Mouse (Mus musculus) CH12.LX (cell line): ENCODE measurements around the gene Setd2. TPM values are rescaled to one million over a fixed set of nuclear protein-coding genes. Genes with fewer than 3 reads are reported as not detected.

Source experiments
- DNase-seq: peaks from one replicate; pipeline ENCODE4 v3.0.0-alpha.2; 2013; ENCODE audit errors: extremely low read depth
- H3K27ac ChIP-seq: 2 replicates; pipeline ENCODE4 v1.5.1; 2012; ENCODE audit warnings: low read depth, mild to moderate bottlenecking, control low read depth, moderate library complexity; ENCODE audit not compliant: insufficient read depth
- H3K27me3 ChIP-seq: replicated peaks from 2 replicates; pipeline ENCODE3; 2012; ENCODE audit warnings: inconsistent platforms
- H3K36me3 ChIP-seq, 2 experiments: replicated peaks in 1 of 2; 2 replicates each; pipeline versions ENCODE3 to v1.6.1; 2012; ENCODE audit warnings: inconsistent platforms in 1 of 2, low read length in 1 of 2, mild to moderate bottlenecking in 1 of 2, mixed read lengths in 1 of 2, moderate library complexity in 1 of 2; ENCODE audit not compliant: control insufficient read depth in 1 of 2, insufficient read depth in 1 of 2
- H3K4me1 ChIP-seq, 2 experiments: 2 replicates each; pipeline ENCODE4 v1.6.1; 2012; ENCODE audit warnings: inconsistent platforms in 1 of 2, moderate library complexity in 1 of 2; ENCODE audit not compliant: insufficient read depth in 2 of 2, control insufficient read depth in 1 of 2
- H3K4me2 ChIP-seq: 2 replicates; pipeline ENCODE4 v1.6.1; 2012; ENCODE audit warnings: low read depth, mild to moderate bottlenecking, control low read depth; ENCODE audit not compliant: poor library complexity, insufficient read depth, severe bottlenecking
- H3K4me3 ChIP-seq, 3 experiments: fragments of 150-350 bp in 1 of 3; sonication (generic) in 1 of 3; replicated peaks in 1 of 3; 2 replicates each; pipeline versions ENCODE3 to v1.5.1; 2011 to 2012; ENCODE audit warnings: low read depth in 2 of 3, low read length in 2 of 3, mild to moderate bottlenecking in 2 of 3, moderate library complexity in 2 of 3, control low read depth in 1 of 3, improper control_type of control experiment in 1 of 3, inconsistent platforms in 1 of 3, mixed read lengths in 1 of 3; ENCODE audit not compliant: poor library complexity in 1 of 3
- H3K79me2 ChIP-seq: replicated peaks from 2 replicates; pipeline ENCODE4 v1.6.1; 2012; ENCODE audit warnings: mild to moderate bottlenecking, moderate library complexity; ENCODE audit not compliant: control insufficient read depth, poor library complexity, insufficient read depth, severe bottlenecking; ENCODE audit errors: extremely low read depth
- H3K9ac ChIP-seq: 2 replicates; pipeline ENCODE4 v1.6.1; 2012; ENCODE audit warnings: low read depth, mild to moderate bottlenecking, control low read depth, moderate library complexity; ENCODE audit not compliant: insufficient read depth
- H3K9me3 ChIP-seq: replicated peaks from 2 replicates; pipeline ENCODE3; 2012; ENCODE audit warnings: low read length, inconsistent platforms, mixed read lengths
- CTCF ChIP-seq, 2 experiments: IDR thresholded peaks in 1 of 2; conservative IDR thresholded peaks in 1 of 2; 2 replicates each; pipeline ENCODE4 v1.5.1; 2011 to 2012; ENCODE audit warnings: low read depth in 2 of 2, low read length in 2 of 2, improper control_type of control experiment in 1 of 2, inconsistent platforms in 1 of 2, mild to moderate bottlenecking in 1 of 2, moderate library complexity in 1 of 2
- E2F4 ChIP-seq: IDR thresholded peaks from 2 replicates; pipeline ENCODE4 v1.6.1; 2011; ENCODE audit warnings: low read depth, low read length, improper control_type of control experiment; ENCODE audit not compliant: insufficient replicate concordance
- ETS1 ChIP-seq: conservative IDR thresholded peaks from 2 replicates; pipeline ENCODE4 v1.6.1; 2012; ENCODE audit warnings: low read depth, mild to moderate bottlenecking, inconsistent platforms, low read length, improper control_type of control experiment, moderate library complexity
- KAT2A ChIP-seq: IDR thresholded peaks from 2 replicates; pipeline ENCODE4 v1.6.1; 2012; ENCODE audit warnings: low read length, improper control_type of control experiment, inconsistent platforms; ENCODE audit not compliant: insufficient replicate concordance
- MAFK ChIP-seq: IDR thresholded peaks from 2 replicates; pipeline ENCODE4 v1.6.1; 2011; ENCODE audit warnings: low read length, improper control_type of control experiment; ENCODE audit not compliant: insufficient replicate concordance
- NRF1 ChIP-seq: IDR thresholded peaks from 2 replicates; pipeline ENCODE4 v1.6.1; 2014; ENCODE audit warnings: low read depth, mild to moderate bottlenecking, inconsistent platforms, low read length, improper control_type of control experiment, moderate library complexity
- POLR2AphosphoS2 ChIP-seq: IDR thresholded peaks from 2 replicates; pipeline ENCODE4 v1.6.1; 2011; ENCODE audit warnings: low read depth, low read length, improper control_type of control experiment
- RAD21 ChIP-seq: IDR thresholded peaks from 2 replicates; pipeline ENCODE4 v1.6.1; 2011; ENCODE audit warnings: low read depth, mild to moderate bottlenecking, low read length, improper control_type of control experiment, moderate library complexity
- TCF12 ChIP-seq: IDR thresholded peaks from 2 replicates; pipeline ENCODE4 v1.6.1; 2014; ENCODE audit warnings: low read depth, mild to moderate bottlenecking, inconsistent platforms, low read length, improper control_type of control experiment
- USF1 ChIP-seq: IDR thresholded peaks from 2 replicates; pipeline ENCODE4 v1.6.1; 2014; ENCODE audit warnings: low read depth, mild to moderate bottlenecking, inconsistent platforms, low read length, improper control_type of control experiment
- USF2 ChIP-seq: conservative IDR thresholded peaks from 2 replicates; pipeline ENCODE4 v1.6.1; 2011; ENCODE audit warnings: low read depth, low read length, improper control_type of control experiment
- ZC3H11A ChIP-seq: IDR thresholded peaks from 2 replicates; pipeline ENCODE4 v1.6.1; 2012; ENCODE audit warnings: low read depth, mild to moderate bottlenecking, inconsistent platforms, low read length, improper control_type of control experiment
- dilution Hi-C: fragments of 300-500 bp; cut with MboI; formaldehyde crosslinking; loops from 2 replicates; pipeline ENCODE4 v1.14.3; 2020; ENCODE audit warnings: low sequenced_read_pairs; ENCODE audit not compliant: extremely low pct_unique_long_range_greater_than_20kb, extremely low pct_ligation_motif_present
- in situ Hi-C: fragments of 300-500 bp; cut with MboI; formaldehyde crosslinking; loops from 3 replicates; pipeline ENCODE4 v1.14.3; 2019; ENCODE audit warnings: low sequenced_read_pairs, low pct_ligation_motif_present, low pct_unique_long_range_greater_than_20kb, mixed read lengths
- polyA plus RNA-seq: library from polyadenylated mRNA; unstranded; fragments of >175 nt; gene quantifications from 2 replicates; pipeline ENCODE4 v1.2.1, GENCODE M21; 2012; ENCODE audit warnings: low read depth; ENCODE audit not compliant: insufficient read length
- total RNA-seq, 2 experiments: library from RNA; depleted of rRNA; stranded (reverse); fragments of 300-350 nt in 1 of 2; fragments of >200 nt in 1 of 2; gene quantifications; 2 replicates each; pipeline ENCODE4 v1.2.3; 2012 to 2014

Setd2 gene
- total and polyA plus RNA-seq, 3 experiments: 35.8 to 87.1 (median 41.6) TPM

DNA sequence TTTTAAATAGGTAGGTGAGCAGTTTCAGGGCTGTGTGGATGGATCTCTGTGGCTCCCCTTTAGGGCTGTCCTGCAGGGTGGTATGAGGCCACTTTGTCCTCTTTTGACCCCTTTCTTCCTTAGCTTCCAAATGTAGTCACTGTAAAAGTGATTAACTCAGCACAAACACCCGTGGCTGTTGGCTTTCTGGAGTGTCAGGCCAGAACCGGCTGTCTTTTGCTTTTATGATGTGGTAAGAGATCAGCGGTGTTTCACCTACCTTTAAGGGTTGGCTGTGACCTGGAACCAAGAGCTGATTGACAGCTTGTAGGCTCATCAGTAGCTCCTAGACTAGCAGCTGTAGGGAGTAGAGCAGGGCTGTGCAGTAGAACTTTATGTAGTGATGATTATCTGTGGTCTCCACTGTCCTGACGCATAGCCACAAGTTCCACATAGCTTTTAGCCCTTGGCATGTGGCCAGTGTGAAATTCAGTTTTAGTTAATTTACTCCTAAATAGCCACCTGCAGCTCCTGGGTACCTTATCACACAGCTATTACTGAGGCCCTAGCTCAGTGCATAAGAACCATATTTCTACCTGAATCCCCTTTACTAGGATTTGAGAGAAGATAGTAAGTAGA lies 134.9 kb downstream of the Setd2 start:
- no peak for DNase-seq
- TF ChIP-seq NRF1 (no peak), MAFK (no peak), ZC3H11A (no peak), USF1 (no peak), POLR2AphosphoS2 (no peak), CTCF (conservative IDR thresholded peaks at IDR 0.05 in 1 of 2, IDR thresholded peaks at IDR 0.05 in 1 of 2; ENCODE audit: low read depth in 2 of 2, low read length in 2 of 2) (no peak), USF2 (no peak), ETS1 (no peak), RAD21 (no peak), E2F4 (no peak), TCF12 (no peak), KAT2A (no peak)
- TF ChIP-seq, all 38 proteins: peak for 0
- Histone ChIP-seq H3K27me3 (no peaks in the 10 kb centered on the region), H3K4me3 (no peak overlapping the region), H3K4me1 (peaks cover 14 to 71% of the 10 kb centered on the region in 2 experiments), H3K36me3 (peaks cover 5 to 34% of the 10 kb centered on the region in 2 experiments), H3K9ac (no peak overlapping the region), H3K4me2 (no peak overlapping the region), H3K9me3 (no peaks in the 10 kb centered on the region), H3K79me2 (peaks cover 38% of the 10 kb centered on the region), H3K27ac (no peak overlapping the region)
- dilution Hi-C loops: no loop called here
- in situ Hi-C loops: no loop called here

Other genes starting within 250 kb of the Setd2 start
- gene Elp6, start 227.4 kb upstream of the Setd2 start, total RNA-seq (2012; rRNA removed): 32.4 and 35.4 TPM in 2 replicates
- 42.6 and 44.7 TPM in 2 replicates for gene Elp6, start 227.4 kb upstream of the Setd2 start, total RNA-seq (2014; rRNA removed)
- 24.2 and 25.3 TPM in 2 replicates for gene Elp6, start 227.4 kb upstream of the Setd2 start, polyA plus RNA-seq
- 38.1 and 40.4 TPM in 2 replicates for gene Scap, start 199.3 kb upstream of the Setd2 start, total RNA-seq (2012; rRNA removed)
- gene Scap, start 199.3 kb upstream of the Setd2 start, total RNA-seq (2014; rRNA removed): 24.7 and 25.0 TPM in 2 replicates
- 39.9 and 48.9 TPM in 2 replicates for gene Scap, start 199.3 kb upstream of the Setd2 start, polyA plus RNA-seq
- 8.9 and 12.7 TPM in 2 replicates for gene Ptpn23, start 124.4 kb upstream of the Setd2 start, total RNA-seq (2012; rRNA removed)
- gene Ptpn23, start 124.4 kb upstream of the Setd2 start, total RNA-seq (2014; rRNA removed): 2.2 and 3.4 TPM in 2 replicates
- 31.3 and 41.7 TPM in 2 replicates for gene Ptpn23, start 124.4 kb upstream of the Setd2 start, polyA plus RNA-seq
- not detected in 2 replicates for gene Ngp, start 112.8 kb upstream of the Setd2 start, total RNA-seq (2012; rRNA removed)
- not detected in 2 replicates for gene Ngp, start 112.8 kb upstream of the Setd2 start, total RNA-seq (2014; rRNA removed)
- gene Ngp, start 112.8 kb upstream of the Setd2 start, polyA plus RNA-seq: not detected in 2 replicates
- 4.4 and 4.8 TPM in 2 replicates for gene Klhl18, start 55.9 kb upstream of the Setd2 start, total RNA-seq (2012; rRNA removed)
- gene Klhl18, start 55.9 kb upstream of the Setd2 start, total RNA-seq (2014; rRNA removed): 3.0 and 3.5 TPM in 2 replicates
- 10.1 and 10.2 TPM in 2 replicates for gene Klhl18, start 55.9 kb upstream of the Setd2 start, polyA plus RNA-seq
- gene Kif9, start 55.6 kb upstream of the Setd2 start, total RNA-seq (2012; rRNA removed): 1.2 and 1.8 TPM in 2 replicates
- gene Kif9, start 55.6 kb upstream of the Setd2 start, total RNA-seq (2014; rRNA removed): 1.1 and 1.6 TPM in 2 replicates
- gene Kif9, start 55.6 kb upstream of the Setd2 start, polyA plus RNA-seq: 1.2 and 1.8 TPM in 2 replicates
- 8.9 TPM in 2 replicates for gene Nradd, start 91.9 kb downstream of the Setd2 start, total RNA-seq (2012; rRNA removed)
- gene Nradd, start 91.9 kb downstream of the Setd2 start, total RNA-seq (2014; rRNA removed): 17.7 and 18.4 TPM in 2 replicates
- gene Nradd, start 91.9 kb downstream of the Setd2 start, polyA plus RNA-seq: 15.0 and 15.8 TPM in 2 replicates
- gene Nbeal2, start 121.6 kb downstream of the Setd2 start, total RNA-seq (2012; rRNA removed): 8.4 and 13.6 TPM in 2 replicates
- 2.6 and 3.2 TPM in 2 replicates for gene Nbeal2, start 121.6 kb downstream of the Setd2 start, total RNA-seq (2014; rRNA removed)
- 17.7 and 19.7 TPM in 2 replicates for gene Nbeal2, start 121.6 kb downstream of the Setd2 start, polyA plus RNA-seq
- gene Ccdc12, start 123.9 kb downstream of the Setd2 start, total RNA-seq (2012; rRNA removed): 97.8 and 122 TPM in 2 replicates
- 85.2 and 89.1 TPM in 2 replicates for gene Ccdc12, start 123.9 kb downstream of the Setd2 start, total RNA-seq (2014; rRNA removed)
- gene Ccdc12, start 123.9 kb downstream of the Setd2 start, polyA plus RNA-seq: 104 and 106 TPM in 2 replicates
- not detected in 2 replicates for gene Myl3, start 209.3 kb downstream of the Setd2 start, total RNA-seq (2012; rRNA removed)
- gene Myl3, start 209.3 kb downstream of the Setd2 start, total RNA-seq (2014; rRNA removed): not detected in 2 replicates
- gene Myl3, start 209.3 kb downstream of the Setd2 start, polyA plus RNA-seq: not detected in 2 replicates
- gene Pth1r, start 214.5 kb downstream of the Setd2 start, total RNA-seq (2012; rRNA removed): 0.34 and 0.76 TPM in 2 replicates
- gene Pth1r, start 214.5 kb downstream of the Setd2 start, total RNA-seq (2014; rRNA removed): not detected in 2 replicates
- gene Pth1r, start 214.5 kb downstream of the Setd2 start, polyA plus RNA-seq: 0.10 and 0.35 TPM in 2 replicates